15 mouse cellular contexts compared by ENCODE assay signal in genomic region chrX:11463955-11464511, GRCm38 (mm10).
"Had no signal": no experiment of that assay in that cellular context is flagged by ENCODE, and none has a peak within 500 bp of the region (broad histone marks: within the 10 kb centered on the region; RNA-seq: fewer than 3 reads in every experiment).

No protein-coding gene starts in this region.

- ATAC-seq: intestine, postnatal 0 days; lung, postnatal 0 days; midbrain, embryonic 15.5 days had no signal

- H3K9me3 ChIP-seq: limb, embryonic 10.5 days; liver, embryonic 15.5 days; midbrain, embryonic 15.5 days; neural tube, embryonic 12.5 days had no signal

- H3K27me3 ChIP-seq: liver, embryonic 15.5 days; midbrain, embryonic 15.5 days; neural tube, embryonic 12.5 days had no signal

- H3K4me2 ChIP-seq: liver, embryonic 11.5 days; liver, embryonic 15.5 days; midbrain, embryonic 11.5 days; midbrain, embryonic 15.5 days; neural tube, embryonic 12.5 days had no signal

- DNase-seq: right cerebral cortex, postnatal 25 days; spleen, adult 18-20 months; thymus, adult 18-20 months; thymus, postnatal 14 days had no signal

- H3K9ac ChIP-seq: liver, embryonic 15.5 days; midbrain, embryonic 15.5 days; neural tube, embryonic 12.5 days had no signal

- H3K4me1 ChIP-seq: limb, embryonic 10.5 days; liver, embryonic 15.5 days; megakaryocyte, embryonic 14.5 days; midbrain, embryonic 15.5 days; neural tube, embryonic 12.5 days had no signal

- H3K27ac ChIP-seq: kidney, postnatal 0 days; limb, embryonic 10.5 days; liver, embryonic 15.5 days; macrophage; midbrain, embryonic 15.5 days; neural tube, embryonic 12.5 days had no signal

- H3K36me3 ChIP-seq: limb, embryonic 10.5 days; liver, embryonic 15.5 days; midbrain, embryonic 15.5 days; neural tube, embryonic 12.5 days had no signal

- H3K4me3 ChIP-seq: limb, embryonic 10.5 days; liver, embryonic 15.5 days; megakaryocyte, embryonic 14.5 days; midbrain, embryonic 15.5 days; neural tube, embryonic 12.5 days had no signal
